Mouse (Mus musculus): ENCODE measurements at regions not wholly inside any gene's neighbourhood (a gene's known extent, or its start where the extent isn't known, plus 50 kb on each side); places are given as distances from the start of the nearest gene placed in this dataset.

DNA sequence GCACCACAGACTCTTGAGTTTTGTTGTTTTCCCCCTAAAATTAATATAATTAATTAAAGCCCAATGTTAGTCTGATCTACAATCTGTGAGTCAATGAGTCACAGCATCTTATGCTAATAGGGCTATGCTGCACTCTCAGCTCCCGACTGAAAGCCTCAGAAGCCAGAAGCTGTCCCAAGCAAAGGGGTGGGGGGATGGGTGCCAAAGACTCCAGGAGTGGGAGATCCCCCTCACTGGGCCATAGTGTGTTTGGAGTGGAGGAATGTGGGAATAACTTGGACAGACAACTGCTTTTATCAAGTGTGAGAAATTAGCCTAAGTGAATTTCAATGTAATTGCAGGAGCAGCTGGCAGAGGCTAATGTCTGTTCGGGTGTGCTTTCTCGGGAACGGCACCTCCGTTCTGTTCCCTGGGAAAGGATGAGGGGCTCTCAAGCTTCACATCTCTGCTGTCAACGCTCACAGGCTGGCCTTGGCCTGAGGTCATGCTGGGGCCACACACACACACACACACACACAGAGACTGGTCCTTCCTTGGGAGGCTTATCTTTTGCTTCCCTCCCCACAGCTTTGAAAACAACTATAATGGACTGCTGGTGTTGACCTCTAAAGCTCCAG, 124.2 kb upstream of the 1700016C15Rik start:
- no peak for DNase-seq
- no peaks in the 10 kb centered on the region; the same call in 1 of the 2 replicates for H3K4me1 ChIP-seq (ENCODE audit: control insufficient read depth, insufficient read depth, low read length)
- H3K27me3 ChIP-seq (replicated peaks; ENCODE audit: control insufficient read depth, insufficient read depth, low read length) = no peaks in the 10 kb centered on the region
- WGBS = 52% methylated on average over 6 of the region's 6 CpGs
- no peaks in the 10 kb centered on the region for H3K36me3 ChIP-seq (ENCODE audit: control insufficient read depth, insufficient read depth, low read length)
- H3K27ac ChIP-seq (ENCODE audit: insufficient read depth, low read depth, low read length) = no peak overlapping the region
- H3K4me3 ChIP-seq (ENCODE audit: insufficient read depth, low read depth, low read length) = no peak overlapping the region
- no peak for TF ChIP-seq POLR2A (IDR thresholded peaks at IDR 0.05; ENCODE audit: low read depth, low read length)
- TF ChIP-seq CTCF (conservative IDR thresholded peaks at IDR 0.05; ENCODE audit: insufficient read depth, insufficient read length, low read depth, low read length) = no peak

DNA sequence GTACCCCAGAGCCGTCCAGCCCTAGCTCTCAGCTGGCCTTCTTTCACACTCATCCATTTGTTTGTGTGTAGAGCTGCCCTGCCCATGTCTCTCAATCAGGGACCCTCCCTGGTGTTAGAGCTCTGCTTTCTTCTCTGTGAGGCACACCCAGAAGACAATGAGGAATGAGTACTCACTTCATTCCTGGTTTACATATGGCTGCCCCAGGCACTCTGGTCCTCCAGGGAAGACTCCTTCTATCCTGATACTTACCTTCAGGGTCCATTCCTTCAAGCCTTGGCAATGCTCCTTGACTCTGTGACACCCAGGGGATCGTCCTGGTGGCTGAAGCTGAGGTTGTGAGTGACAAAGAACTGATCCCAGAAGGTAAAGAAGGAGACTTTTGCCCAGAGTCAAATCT, 122.0 kb upstream of the 1700016C15Rik start:
- no peak for TF ChIP-seq CTCF (conservative IDR thresholded peaks at IDR 0.05; ENCODE audit: insufficient read depth, insufficient read length, low read depth, low read length)
- no peak for TF ChIP-seq POLR2A (IDR thresholded peaks at IDR 0.05; ENCODE audit: low read depth, low read length)
- Histone ChIP-seq H3K36me3 (ENCODE audit: control insufficient read depth, insufficient read depth, low read length) (no peaks in the 10 kb centered on the region), H3K27ac (ENCODE audit: insufficient read depth, low read depth, low read length) (no peak overlapping the region), H3K4me3 (ENCODE audit: insufficient read depth, low read depth, low read length) (no peak overlapping the region), H3K4me1 (ENCODE audit: control insufficient read depth, insufficient read depth, low read length) (no peaks in the 10 kb centered on the region), H3K27me3 (replicated peaks; ENCODE audit: control insufficient read depth, insufficient read depth, low read length) (no peaks in the 10 kb centered on the region)
- DNase-seq = no peak
- 75% methylated on average over 2 of the region's 2 CpGs for WGBS

DNA sequence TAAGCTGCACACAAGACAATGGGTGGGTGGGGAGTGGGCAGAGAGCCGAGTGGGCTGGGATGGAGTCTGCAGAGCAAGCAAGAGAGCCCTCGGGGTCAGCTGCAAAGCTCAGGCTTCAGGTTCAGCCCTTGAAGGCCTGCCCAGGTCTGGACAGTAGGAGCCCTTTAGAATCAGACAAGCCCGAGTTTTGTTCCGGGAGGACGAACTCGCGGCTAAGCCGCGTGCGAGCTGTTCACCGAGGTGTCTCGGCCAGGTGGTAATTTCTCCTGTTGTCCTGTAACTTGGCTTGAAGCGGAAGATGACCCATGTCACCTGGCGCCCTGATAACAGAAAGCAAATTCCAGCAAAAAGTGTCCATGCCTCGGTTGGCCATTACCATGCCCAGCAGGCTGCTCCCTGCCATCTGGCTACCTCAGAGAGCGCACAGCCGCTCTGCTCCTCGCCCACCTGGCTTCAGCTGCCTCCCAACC, 121.0 kb upstream of the 1700016C15Rik start:
- H3K27ac ChIP-seq (ENCODE audit: insufficient read depth, low read depth, low read length) = no peak overlapping the region
- H3K27me3 ChIP-seq (replicated peaks; ENCODE audit: control insufficient read depth, insufficient read depth, low read length) = no peaks in the 10 kb centered on the region
- TF ChIP-seq CTCF (conservative IDR thresholded peaks at IDR 0.05; ENCODE audit: insufficient read depth, insufficient read length, low read depth, low read length) = no peak
- no peak for TF ChIP-seq POLR2A (IDR thresholded peaks at IDR 0.05; ENCODE audit: low read depth, low read length)
- no peak for DNase-seq
- WGBS = 78% methylated on average over 18 of the region's 18 CpGs
- no peaks in the 10 kb centered on the region for H3K4me1 ChIP-seq (ENCODE audit: control insufficient read depth, insufficient read depth, low read length)
- no peak overlapping the region for H3K4me3 ChIP-seq (ENCODE audit: insufficient read depth, low read depth, low read length)
- H3K36me3 ChIP-seq (ENCODE audit: control insufficient read depth, insufficient read depth, low read length) = no peaks in the 10 kb centered on the region

DNA sequence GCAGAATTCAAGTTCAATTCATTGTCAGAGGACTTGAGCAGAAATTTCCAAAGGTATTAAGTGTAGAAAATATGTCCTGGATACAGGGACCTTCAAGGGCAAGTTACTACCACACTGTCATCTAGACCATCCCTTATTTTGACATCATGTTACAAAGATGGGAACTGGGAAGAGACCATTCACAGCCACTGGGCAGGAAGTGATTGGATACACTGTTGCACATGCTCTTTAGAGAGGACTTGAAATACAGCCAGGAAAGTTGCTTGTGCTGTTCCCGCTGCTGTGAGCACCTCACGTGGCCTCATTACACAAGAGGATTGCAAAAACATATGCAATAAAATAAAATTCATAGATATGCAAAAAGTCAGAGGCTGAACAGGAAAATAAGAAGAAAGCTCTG, 120.4 kb upstream of the 1700016C15Rik start:
- H3K27ac ChIP-seq (ENCODE audit: insufficient read depth, low read depth, low read length) = no peak overlapping the region
- H3K4me1 ChIP-seq (ENCODE audit: control insufficient read depth, insufficient read depth, low read length) = no peaks in the 10 kb centered on the region
- WGBS = 73% methylated on average over 2 of the region's 2 CpGs

DNA sequence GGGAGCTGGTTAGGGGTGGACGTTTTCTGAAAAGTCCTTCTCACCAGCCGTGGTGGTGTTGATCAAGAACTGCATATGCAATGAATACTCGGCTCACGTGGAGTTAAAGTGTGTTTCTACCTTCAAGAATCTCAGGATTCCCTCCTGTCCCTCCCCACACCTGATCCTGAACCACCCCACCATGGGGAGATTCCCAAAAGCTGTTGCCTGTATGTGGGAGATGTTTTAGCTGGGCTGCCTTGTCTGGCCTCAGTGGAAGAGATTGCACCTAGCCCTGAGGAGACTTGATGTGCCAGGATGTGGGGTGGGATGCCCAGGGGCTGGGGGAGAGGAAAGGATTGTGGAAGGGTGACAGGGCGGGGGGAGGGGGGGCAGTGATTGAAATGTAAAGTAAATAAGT, 119.9 kb upstream of the 1700016C15Rik start:
- no peaks in the 10 kb centered on the region for H3K4me1 ChIP-seq (ENCODE audit: control insufficient read depth, insufficient read depth, low read length)
- H3K27ac ChIP-seq (ENCODE audit: insufficient read depth, low read depth, low read length) = no peak overlapping the region
- WGBS = 77% methylated on average over 5 of the region's 5 CpGs
- no peak overlapping the region for H3K4me3 ChIP-seq (ENCODE audit: insufficient read depth, low read depth, low read length)
- H3K27me3 ChIP-seq (replicated peaks; ENCODE audit: control insufficient read depth, insufficient read depth, low read length) = no peaks in the 10 kb centered on the region
- no peaks in the 10 kb centered on the region for H3K36me3 ChIP-seq (ENCODE audit: control insufficient read depth, insufficient read depth, low read length)
- TF ChIP-seq CTCF (conservative IDR thresholded peaks at IDR 0.05; ENCODE audit: insufficient read depth, insufficient read length, low read depth, low read length) = no peak
- no peak for TF ChIP-seq POLR2A (IDR thresholded peaks at IDR 0.05; ENCODE audit: low read depth, low read length)
- no peak for DNase-seq

More for the DNA sequence above, 120.4 kb upstream of the 1700016C15Rik start:
- Histone ChIP-seq H3K27me3 (replicated peaks; ENCODE audit: control insufficient read depth, insufficient read depth, low read length) (no peaks in the 10 kb centered on the region), H3K4me3 (ENCODE audit: insufficient read depth, low read depth, low read length) (no peak overlapping the region), H3K36me3 (ENCODE audit: control insufficient read depth, insufficient read depth, low read length) (no peaks in the 10 kb centered on the region)
- no peak for DNase-seq
- TF ChIP-seq POLR2A (IDR thresholded peaks at IDR 0.05; ENCODE audit: low read depth, low read length) (no peak), CTCF (conservative IDR thresholded peaks at IDR 0.05; ENCODE audit: insufficient read depth, insufficient read length, low read depth, low read length) (no peak)

DNA sequence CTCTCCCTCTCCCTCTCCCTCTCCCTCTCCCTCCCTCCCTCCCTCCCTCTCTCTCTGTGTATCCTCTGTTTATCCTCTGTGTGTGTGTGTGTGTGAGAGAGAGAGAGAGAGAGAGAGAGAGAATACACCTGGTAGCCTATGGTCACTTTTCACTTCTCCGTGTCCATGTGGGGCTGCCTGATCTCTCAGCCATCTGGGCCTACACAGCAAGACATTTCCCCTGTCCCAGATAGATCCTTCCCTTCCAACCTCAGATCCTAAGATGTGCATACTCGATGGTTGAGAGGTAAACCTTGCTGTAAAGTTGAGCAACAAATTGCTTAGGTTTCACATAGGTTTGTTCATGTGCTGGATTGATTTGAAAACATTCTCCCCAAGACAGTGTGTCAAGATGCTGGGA, 119.5 kb upstream of the 1700016C15Rik start:
- no peak overlapping the region for H3K4me3 ChIP-seq (ENCODE audit: insufficient read depth, low read depth, low read length)
- TF ChIP-seq CTCF (conservative IDR thresholded peaks at IDR 0.05; ENCODE audit: insufficient read depth, insufficient read length, low read depth, low read length) (no peak), POLR2A (IDR thresholded peaks at IDR 0.05; ENCODE audit: low read depth, low read length) (no peak)
- no peak for DNase-seq
- H3K27ac ChIP-seq (ENCODE audit: insufficient read depth, low read depth, low read length) = no peak overlapping the region
- H3K36me3 ChIP-seq (ENCODE audit: control insufficient read depth, insufficient read depth, low read length) = no peaks in the 10 kb centered on the region
- WGBS = 83% methylated on average over 2 of the region's 2 CpGs
- H3K27me3 ChIP-seq (replicated peaks; ENCODE audit: control insufficient read depth, insufficient read depth, low read length) = no peaks in the 10 kb centered on the region
- no peaks in the 10 kb centered on the region for H3K4me1 ChIP-seq (ENCODE audit: control insufficient read depth, insufficient read depth, low read length)

DNA sequence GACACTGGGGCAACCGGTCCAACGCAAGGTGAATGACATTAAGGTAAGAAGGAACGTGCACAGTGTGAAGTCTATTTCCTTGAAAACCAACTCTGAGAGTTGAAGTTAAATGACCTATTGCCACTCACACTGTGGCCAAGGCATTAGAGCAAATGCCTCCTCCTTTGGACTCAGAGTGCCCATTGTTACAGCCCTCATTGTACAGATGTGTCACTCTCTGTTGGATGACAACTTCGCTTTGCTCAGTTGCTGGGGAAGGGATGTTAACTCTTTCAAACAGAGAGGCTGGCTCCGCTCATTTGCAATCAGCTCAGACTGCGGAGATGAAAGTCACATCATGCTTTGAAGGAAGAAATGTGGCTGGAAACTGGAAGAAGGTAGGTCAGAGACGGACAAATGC, 117.1 kb upstream of the 1700016C15Rik start:
- H3K27ac ChIP-seq (ENCODE audit: insufficient read depth, low read depth, low read length) = no peak overlapping the region
- H3K4me1 ChIP-seq (ENCODE audit: control insufficient read depth, insufficient read depth, low read length) = no peaks in the 10 kb centered on the region
- H3K27me3 ChIP-seq (replicated peaks; ENCODE audit: control insufficient read depth, insufficient read depth, low read length) = no peaks in the 10 kb centered on the region
- TF ChIP-seq POLR2A (IDR thresholded peaks at IDR 0.05; ENCODE audit: low read depth, low read length) = no peak
- no peak for TF ChIP-seq CTCF (conservative IDR thresholded peaks at IDR 0.05; ENCODE audit: insufficient read depth, insufficient read length, low read depth, low read length)
- H3K4me3 ChIP-seq (ENCODE audit: insufficient read depth, low read depth, low read length) = no peak overlapping the region
- WGBS = 85% methylated on average over 7 of the region's 7 CpGs
- DNase-seq = no peak
- no peaks in the 10 kb centered on the region for H3K36me3 ChIP-seq (ENCODE audit: control insufficient read depth, insufficient read depth, low read length)
